ENCODE assay signal across 8 mouse cellular contexts in genomic region chr1:177983582-177983981, GRCm38 (mm10). TPM values are rescaled to one million over a fixed set of nuclear protein-coding genes. Genes with fewer than 3 reads are reported as not detected.
DNase-seq lines count a peak whose midpoint lies in the region; ATAC-seq and TF ChIP-seq lines count a peak whose summit lies in the region.
"Not testable (repeated sequence)": the region's sequence is repeated elsewhere in the genome, so short reads cannot be mapped to it uniquely, and the experiment has no call there.

No protein-coding gene starts in this region.

- H3K4me2 ChIP-seq in forebrain, embryonic 12.5 days = peak overlapping the region; percentile 59
- H3K4me2 ChIP-seq in heart, embryonic 14.5 days (ENCODE audit: low read length) = peak overlapping the region; percentile 64
- H3K4me2 ChIP-seq in intestine, postnatal 0 days (replicated peaks; ENCODE audit: low read depth) = peak overlapping the region; percentile 74
- peak overlapping the region; percentile 71 for H3K4me2 ChIP-seq in liver, embryonic 11.5 days

- 0% methylated on average over 27 of the region's 41 CpGs for WGBS in cerebellum, adult 2 months
- WGBS in forebrain, embryonic 12.5 days = under 1% methylated on average over 24 of the region's 41 CpGs
- 2% methylated on average over 18 of the region's 41 CpGs for WGBS in heart, embryonic 14.5 days
- 0% methylated on average over 23 of the region's 41 CpGs for WGBS in intestine, postnatal 0 days
- 0% methylated on average over 19 of the region's 41 CpGs for WGBS in liver, embryonic 11.5 days
- WGBS in midbrain, embryonic 10.5 days = 1% methylated on average over 16 of the region's 41 CpGs

- ATAC-seq in CD4-positive, CD25-positive, alpha-beta regulatory T cell, adult 4 months = peak; percentile 25
- ATAC-seq in forebrain, embryonic 12.5 days (ENCODE audit: low FRiP score) = peak; percentile 62
- ATAC-seq in heart, embryonic 14.5 days (ENCODE audit: insufficient number of reproducible peaks, insufficient read depth, low FRiP score, low read depth) = peak; percentile 65
- ATAC-seq in intestine, postnatal 0 days = peak; percentile 41
- peak; percentile 58 for ATAC-seq in liver, embryonic 11.5 days (replicated peaks; ENCODE audit: low FRiP score)

- not testable (repeated sequence) for TF ChIP-seq CTCF in cerebellum, adult 2 months (IDR thresholded peaks at IDR 0.05; ENCODE audit: borderline replicate concordance, insufficient read depth, low read depth, low read length); intestine, postnatal 0 days (IDR thresholded peaks at IDR 0.05; ENCODE audit: low read depth)

- not testable (repeated sequence) for H3K27me3 ChIP-seq in cerebellum, adult 2 months (ENCODE audit: control insufficient read depth, insufficient read depth, low read length); forebrain, embryonic 12.5 days; heart, embryonic 14.5 days (ENCODE audit: control insufficient read depth, insufficient read depth, low read length); intestine, postnatal 0 days (replicated peaks; ENCODE audit: control insufficient read depth, insufficient read depth, low read length); liver, embryonic 11.5 days (replicated peaks; ENCODE audit: control insufficient read depth, insufficient read depth, low read length); midbrain, embryonic 10.5 days (ENCODE audit: low read depth, poor library complexity, severe bottlenecking)

- not testable (repeated sequence) for TF ChIP-seq POLR2A in cerebellum, adult 2 months (IDR thresholded peaks at IDR 0.05; ENCODE audit: borderline replicate concordance, insufficient read depth, low read length)

- H3K27ac ChIP-seq in cerebellum, adult 2 months (ENCODE audit: insufficient read depth, low read length) = peak overlapping the region; percentile 60; the same call in 1 of the 2 replicates
- H3K27ac ChIP-seq in forebrain, embryonic 12.5 days; heart, embryonic 14.5 days (replicated peaks in 1 of 2; ENCODE audit: control insufficient read depth in 1 of 2, insufficient read depth in 1 of 2, low read depth in 2 of 2, low read length in 2 of 2); liver, embryonic 11.5 days (ENCODE audit: low read depth, low read length): not testable (repeated sequence)
- H3K27ac ChIP-seq in intestine, postnatal 0 days (ENCODE audit: low read depth, low read length) = peak overlapping the region; percentile 57
- H3K27ac ChIP-seq in midbrain, embryonic 10.5 days (replicated peaks) = peak overlapping the region; percentile 83

- not testable (repeated sequence) for H3K36me3 ChIP-seq in forebrain, embryonic 12.5 days (replicated peaks); heart, embryonic 14.5 days (ENCODE audit: control insufficient read depth, insufficient read depth, low read length); intestine, postnatal 0 days (ENCODE audit: control insufficient read depth, insufficient read depth); liver, embryonic 11.5 days (ENCODE audit: control insufficient read depth, insufficient read depth, low read length); midbrain, embryonic 10.5 days

- DNase-seq in cerebellum, adult 2 months; liver, embryonic 11.5 days (ENCODE audit: low spot score); midbrain, embryonic 10.5 days (ENCODE audit: low spot score): not testable (repeated sequence)
- peak; percentile 44 for DNase-seq in right cerebral cortex, postnatal 4 days

- not testable (repeated sequence) for H3K9me3 ChIP-seq in forebrain, embryonic 12.5 days; heart, embryonic 14.5 days (ENCODE audit: control insufficient read depth, low read length); intestine, postnatal 0 days (ENCODE audit: control insufficient read depth); liver, embryonic 11.5 days (ENCODE audit: control insufficient read depth, low read length); midbrain, embryonic 10.5 days (replicated peaks)

- H3K4me3 ChIP-seq in cerebellum, adult 2 months (replicated peaks; ENCODE audit: insufficient read depth, low read depth, low read length) = peak overlapping the region; percentile 64
- H3K4me3 ChIP-seq in forebrain, embryonic 12.5 days (replicated peaks) = peak overlapping the region; percentile 63
- peak overlapping the region; percentile 63 to 75 for H3K4me3 ChIP-seq in heart, embryonic 14.5 days (ENCODE audit: control insufficient read depth in 1 of 2, insufficient read depth in 1 of 2, low read depth in 1 of 2, low read length in 2 of 2)
- peak overlapping the region; percentile 54 for H3K4me3 ChIP-seq in intestine, postnatal 0 days (ENCODE audit: low read depth, low read length)
- H3K4me3 ChIP-seq in liver, embryonic 11.5 days (ENCODE audit: low read depth, low read length) = peak overlapping the region; percentile 59
- H3K4me3 ChIP-seq in midbrain, embryonic 10.5 days = peak overlapping the region; percentile 67

- not testable (repeated sequence) for H3K4me1 ChIP-seq in cerebellum, adult 2 months (ENCODE audit: control insufficient read depth, insufficient read depth, low read length); forebrain, embryonic 12.5 days; heart, embryonic 14.5 days (ENCODE audit: control insufficient read depth in 2 of 2, insufficient read depth in 2 of 2, low read length in 2 of 2); intestine, postnatal 0 days (replicated peaks; ENCODE audit: control insufficient read depth, insufficient read depth, low read length); liver, embryonic 11.5 days (replicated peaks; ENCODE audit: control insufficient read depth, insufficient read depth, low read length); midbrain, embryonic 10.5 days

- peak overlapping the region; percentile 54; the same call in 1 of the 2 replicates for H3K9ac ChIP-seq in forebrain, embryonic 12.5 days
- H3K9ac ChIP-seq in heart, embryonic 14.5 days (ENCODE audit: low read length) = peak overlapping the region; percentile 64
- peak overlapping the region; percentile 40; the same call in 1 of the 2 replicates for H3K9ac ChIP-seq in intestine, postnatal 0 days (ENCODE audit: low read depth, low read length)
- peak overlapping the region; percentile 61; the same call in 1 of the 2 replicates for H3K9ac ChIP-seq in liver, embryonic 11.5 days (ENCODE audit: low read depth, low read length)

RNA-seq across cellular contexts. Expression of gene Catspere2, which starts 0.4 kb away (rescaled TPM):
- polyA plus RNA-seq in CD4-positive, CD25-positive, alpha-beta regulatory T cell, adult 4 months (2017; shearing (Covaris generic)) = not detected
- 1.7 and 1.9 TPM in 2 replicates for polyA plus RNA-seq in cerebellum, adult 2 months (2012; rRNA removed)
- 0.08 and 0.14 TPM in 2 replicates for polyA plus RNA-seq in forebrain, embryonic 12.5 days (2016; fragmentation: Nextera tagmentation; extraction: Ambion mirVana)
- polyA plus RNA-seq in heart, embryonic 14.5 days (2014; fragmentation: Nextera tagmentation; extraction: Ambion mirVana) = 0.12 and 0.26 TPM in 2 replicates
- polyA plus RNA-seq in intestine, postnatal 0 days (2015; fragmentation: Nextera tagmentation; extraction: Ambion mirVana) = 0.17 and 0.18 TPM in 2 replicates
- 0.09 TPM in 1 of 2 replicates, not detected in the other for polyA plus RNA-seq in liver, embryonic 11.5 days (2014; fragmentation: Nextera tagmentation; extraction: Ambion mirVana)
- polyA plus RNA-seq in midbrain, embryonic 10.5 days (2016; fragmentation: Nextera tagmentation; extraction: Ambion mirVana) = 0.05 and 0.22 TPM in 2 replicates
